Mouse (Mus musculus) G1E (cell line): Measurements from ENCODE around the gene Ppbp. TPM values are rescaled to one million over a fixed set of nuclear protein-coding genes. Genes with fewer than 3 reads are reported as not detected.
A peak's percentile ranks its signal among the peaks of the same experiment; 100 is the strongest.

Source experiments
- ATAC-seq: 2 replicates; pipeline ENCODE4 v1.8.0; 2016; ENCODE audit warnings: mild to moderate bottlenecking; ENCODE audit not compliant: insufficient number of reproducible peaks, poor library complexity, low FRiP score, severe bottlenecking; ENCODE audit errors: extremely low read depth
- DNase-seq: peaks from one replicate; pipeline ENCODE4 v3.0.0; 2012; ENCODE audit warnings: low spot score
- H3K27me3 ChIP-seq: 2 replicates; pipeline ENCODE4 v1.6.1; 2012; ENCODE audit warnings: mild to moderate bottlenecking, low read length, inconsistent platforms; ENCODE audit not compliant: insufficient read depth
- H3K36me3 ChIP-seq: replicated peaks from 2 replicates; pipeline ENCODE3; 2012; ENCODE audit warnings: mild to moderate bottlenecking, inconsistent platforms
- H3K4me1 ChIP-seq: 2 replicates; pipeline ENCODE4 v1.6.1; 2012; ENCODE audit warnings: low read depth, low read length, inconsistent platforms, mixed read lengths; ENCODE audit not compliant: insufficient read depth
- H3K4me3 ChIP-seq: 2 replicates; pipeline ENCODE4 v1.5.1; 2012; ENCODE audit warnings: low read depth, mild to moderate bottlenecking, inconsistent platforms, low read length, moderate library complexity, mixed read lengths
- H3K9me3 ChIP-seq: replicated peaks from 2 replicates; pipeline ENCODE4 v1.6.1; 2012; ENCODE audit warnings: inconsistent platforms
- CTCF ChIP-seq: IDR thresholded peaks from 2 replicates; pipeline ENCODE4 v1.5.1; 2012; ENCODE audit warnings: low read depth, low read length, inconsistent platforms, mixed read lengths
- GATA1 ChIP-seq: IDR thresholded peaks from 2 replicates; pipeline ENCODE4 v1.6.1; 2012; ENCODE audit warnings: borderline replicate concordance, low read length, inconsistent platforms, mixed read lengths
- GATA2 ChIP-seq: IDR thresholded peaks from 2 replicates; pipeline ENCODE4 v1.6.1; 2012; ENCODE audit warnings: low read depth, low read length, inconsistent platforms, borderline replicate concordance
- POLR2AphosphoS5 ChIP-seq: IDR thresholded peaks from 2 replicates; pipeline ENCODE4 v1.6.1; 2012; ENCODE audit warnings: low read depth, low read length, inconsistent platforms; ENCODE audit not compliant: insufficient replicate concordance
- TAL1 ChIP-seq: conservative IDR thresholded peaks from 2 replicates; pipeline ENCODE4 v1.6.1; 2012; ENCODE audit warnings: low read depth, low read length, inconsistent platforms, mixed read lengths
- polyA plus RNA-seq: library from polyadenylated mRNA; stranded (reverse); fragments of >175 nt; gene quantifications from 2 replicates; pipeline ENCODE4 v1.2.3, GENCODE M21; 2012
- total RNA-seq, 2 experiments: library from RNA; stranded (forward) in 1 of 2; stranded (reverse) in 1 of 2; fragments of 200-1000 nt in 1 of 2; fragments of >200 nt in 1 of 2; fragmentation: Nextera tagmentation in 1 of 2; gene quantifications; 2 replicates each; pipeline ENCODE4 v1.2.3; 2014 to 2017

Ppbp gene
- total RNA-seq (2014; fragmentation: Nextera tagmentation) (9.5 and 16.3 TPM in 2 replicates), total RNA-seq (2017) (1.2 and 1.4 TPM in 2 replicates), polyA plus RNA-seq (0.31 and 0.51 TPM in 2 replicates)

DNA sequence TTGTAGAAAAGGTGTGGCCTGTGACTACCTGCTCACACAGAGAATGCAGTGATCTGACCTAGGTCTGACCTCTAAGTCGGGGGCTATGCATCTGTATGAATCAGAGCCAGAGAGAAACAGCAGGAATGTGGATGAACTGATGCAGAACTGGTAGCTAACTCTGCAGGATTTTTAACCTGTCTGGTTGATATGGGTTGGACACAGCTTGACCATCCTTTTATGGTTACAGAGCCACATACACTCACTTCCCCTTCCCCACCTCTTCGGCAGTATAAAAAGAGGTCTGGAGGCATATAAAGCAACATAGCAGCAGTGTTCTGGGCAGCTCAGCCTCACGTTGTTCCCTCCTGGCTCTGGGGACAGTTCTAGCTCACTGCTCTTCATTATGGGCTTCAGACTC, at the start of gene Ppbp:
Gene Ppbp (plus strand): TSS at position 301 of the 400 bp plus-strand sequence.
- no peak for DNase-seq
- TF ChIP-seq GATA1 (no peak), POLR2AphosphoS5 (no peak), GATA2 (no peak), CTCF (no peak), TAL1 (no peak)
- peaks cover 60% of the 10 kb centered on the region for H3K4me1 ChIP-seq
- no peak for ATAC-seq
- no peaks in the 10 kb centered on the region for H3K27me3 ChIP-seq
- no peaks in the 10 kb centered on the region for H3K36me3 ChIP-seq
- H3K4me3 ChIP-seq: no peak within 1 kb of the TSS
- no peaks in the 10 kb centered on the region for H3K9me3 ChIP-seq

- Histone ChIP-seq H3K4me3 (no peak overlapping the region), H3K4me1 (peaks cover 22% of the 10 kb centered on the region; the same call in 1 of the 2 replicates), H3K27me3 (no peaks in the 10 kb centered on the region), H3K36me3 (no peaks in the 10 kb centered on the region), H3K9me3 (no peaks in the 10 kb centered on the region)
- DNase-seq (peak; percentile 10), ATAC-seq (peak; percentile 92)
- TF ChIP-seq GATA2: no peak
- no peak for TF ChIP-seq TAL1
- no peak for TF ChIP-seq POLR2AphosphoS5
- no peak for TF ChIP-seq GATA1
- no peak for TF ChIP-seq CTCF
Measured at GRCm38 (mm10) chr5:90722656-90723055, 45.7 kb upstream of the Ppbp start.

GRCm38 (mm10) chr5:90728254-90728653, 40.1 kb upstream of the Ppbp start:
- no peak for DNase-seq

DNA sequence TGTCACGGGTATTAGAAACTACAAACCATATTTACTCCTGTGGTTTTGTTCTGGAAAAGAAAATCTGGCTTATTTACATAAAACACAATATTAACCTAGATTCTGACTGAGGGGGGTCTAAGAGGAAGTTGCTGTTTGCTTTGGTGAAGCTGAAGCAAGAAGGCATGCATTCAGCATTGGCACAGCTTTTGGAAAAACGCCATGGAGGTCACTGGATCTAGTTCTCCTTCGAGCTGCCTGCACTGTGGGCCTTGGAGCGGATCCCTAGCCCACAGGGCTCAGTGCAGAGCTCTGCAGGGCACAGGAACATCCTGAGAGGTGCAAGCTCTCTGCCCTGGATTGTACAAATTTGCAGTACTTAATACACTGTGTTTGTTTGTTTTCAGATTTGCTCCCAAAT, 36.8 kb upstream of the Ppbp start:
- ATAC-seq: no peak

More at GRCm38 (mm10) chr5:90728254-90728653, 40.1 kb upstream of the Ppbp start:
- Histone ChIP-seq H3K9me3 (no peaks in the 10 kb centered on the region), H3K4me3 (no peak overlapping the region), H3K27me3 (no peaks in the 10 kb centered on the region), H3K4me1 (peaks cover 3% of the 10 kb centered on the region; the same call in 1 of the 2 replicates), H3K36me3 (no peaks in the 10 kb centered on the region)
- TF ChIP-seq GATA1 (no peak), TAL1 (no peak), CTCF (no peak), GATA2 (no peak), POLR2AphosphoS5 (no peak)
- no peak for ATAC-seq

DNA sequence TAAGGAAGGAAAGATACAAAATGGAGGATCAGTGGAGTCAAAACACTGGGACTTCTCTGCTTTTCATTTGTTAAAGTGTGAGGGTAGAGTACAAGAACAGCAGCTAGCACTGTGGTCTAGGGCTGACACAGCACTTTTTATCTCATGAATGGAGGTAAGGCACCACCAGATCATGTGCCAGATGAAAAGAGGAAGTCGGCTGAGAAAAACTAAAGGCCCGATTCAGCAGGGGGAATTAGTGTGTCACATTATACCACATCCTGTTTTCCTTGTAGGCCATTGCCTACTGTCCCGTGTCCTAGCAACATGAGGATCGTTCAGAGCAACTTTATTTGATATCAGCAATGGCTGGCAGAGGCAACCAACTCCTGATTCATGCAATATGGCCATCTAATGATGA, 26.3 kb upstream of the Ppbp start:
- Histone ChIP-seq H3K9me3 (no peaks in the 10 kb centered on the region), H3K36me3 (no peaks in the 10 kb centered on the region), H3K27me3 (no peaks in the 10 kb centered on the region), H3K4me1 (peaks cover 36% of the 10 kb centered on the region), H3K4me3 (no peak overlapping the region)
- ATAC-seq (peak; percentile 99), DNase-seq (peak; percentile 72)
- TF ChIP-seq TAL1: 0 out of 2 replicates have a peak, but pooled peaks have one; percentile 13
- no peak for TF ChIP-seq CTCF

More for the DNA sequence above, 36.8 kb upstream of the Ppbp start:
- H3K9me3 ChIP-seq: no peaks in the 10 kb centered on the region
- no peak for DNase-seq
- H3K4me1 ChIP-seq: no peaks in the 10 kb centered on the region
- no peaks in the 10 kb centered on the region for H3K27me3 ChIP-seq
- H3K4me3 ChIP-seq: no peak overlapping the region
- no peaks in the 10 kb centered on the region for H3K36me3 ChIP-seq
- TF ChIP-seq TAL1 (no peak), CTCF (no peak), POLR2AphosphoS5 (no peak), GATA2 (no peak), GATA1 (no peak)

DNA sequence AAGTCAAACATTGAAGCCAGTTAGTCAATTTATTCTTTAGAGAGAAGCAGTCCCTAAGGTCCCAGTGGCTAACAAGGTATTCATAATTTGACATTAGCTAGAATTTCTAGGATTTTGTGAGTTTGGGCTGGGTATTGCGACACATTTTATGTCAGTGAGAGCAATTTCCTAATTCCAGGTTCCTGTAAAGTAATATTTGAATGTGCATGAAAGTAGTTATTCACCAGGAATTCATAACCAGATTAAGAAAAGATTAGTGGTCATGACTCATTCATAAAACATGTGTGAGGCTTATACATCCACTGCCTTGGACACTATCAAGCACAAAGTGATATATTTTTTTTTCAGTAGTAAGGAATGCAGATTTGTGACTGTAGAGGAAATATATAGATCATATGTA, 14.4 kb upstream of the Ppbp start:
- H3K36me3 ChIP-seq: no peaks in the 10 kb centered on the region
- H3K4me3 ChIP-seq: no peak overlapping the region
- ATAC-seq: no peak
- H3K27me3 ChIP-seq: no peaks in the 10 kb centered on the region
- TF ChIP-seq GATA1: no peak
- no peak for TF ChIP-seq CTCF
- TF ChIP-seq TAL1: no peak
- peaks cover 23% of the 10 kb centered on the region for H3K4me1 ChIP-seq
- no peak for DNase-seq
- no peaks in the 10 kb centered on the region for H3K9me3 ChIP-seq

DNA sequence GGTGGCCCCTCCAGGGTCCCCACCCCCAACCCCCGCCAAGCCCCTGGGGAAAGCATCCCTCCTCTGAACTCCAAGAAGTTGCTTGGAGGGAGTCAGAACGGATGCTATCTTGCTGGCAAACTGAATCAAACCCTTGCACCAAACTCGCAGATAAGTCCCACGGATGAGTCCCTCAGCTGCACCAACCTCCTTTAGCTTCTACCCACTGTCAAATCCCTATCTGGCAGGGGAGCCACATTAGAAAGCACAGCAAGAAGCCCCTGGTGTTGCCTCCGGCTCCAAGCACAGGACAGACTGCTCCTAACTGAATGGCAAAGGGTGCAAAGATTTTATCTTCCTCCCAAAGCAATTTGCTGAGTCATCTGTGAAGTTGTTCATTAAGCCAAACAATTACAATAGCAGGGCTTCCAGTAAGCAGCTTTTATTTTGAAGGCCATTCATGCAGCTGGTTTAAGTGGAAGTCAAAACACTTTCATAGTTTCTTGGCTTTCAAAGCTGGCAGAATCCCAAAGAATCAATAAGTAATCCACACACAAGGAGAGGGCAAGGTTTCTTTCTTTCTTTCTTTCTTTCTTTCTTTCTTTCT, 10.2 kb upstream of the Ppbp start:
- H3K4me3 ChIP-seq: peak overlapping the region; percentile 23; the same call in 1 of the 2 replicates
- ATAC-seq (peak; percentile 76), DNase-seq (peak; percentile 10)
- H3K36me3 ChIP-seq: no peaks in the 10 kb centered on the region
- no peaks in the 10 kb centered on the region for H3K27me3 ChIP-seq
- H3K4me1 ChIP-seq: peaks cover 48% of the 10 kb centered on the region
- H3K9me3 ChIP-seq: no peaks in the 10 kb centered on the region; the same call in 1 of the 2 replicates
- TF ChIP-seq POLR2AphosphoS5: no peak
- no peak for TF ChIP-seq TAL1
- TF ChIP-seq GATA2: no peak
- no peak for TF ChIP-seq CTCF
- TF ChIP-seq GATA1: no peak
